8 mouse cellular contexts compared by ENCODE assay signal in the genomic region with DNA sequence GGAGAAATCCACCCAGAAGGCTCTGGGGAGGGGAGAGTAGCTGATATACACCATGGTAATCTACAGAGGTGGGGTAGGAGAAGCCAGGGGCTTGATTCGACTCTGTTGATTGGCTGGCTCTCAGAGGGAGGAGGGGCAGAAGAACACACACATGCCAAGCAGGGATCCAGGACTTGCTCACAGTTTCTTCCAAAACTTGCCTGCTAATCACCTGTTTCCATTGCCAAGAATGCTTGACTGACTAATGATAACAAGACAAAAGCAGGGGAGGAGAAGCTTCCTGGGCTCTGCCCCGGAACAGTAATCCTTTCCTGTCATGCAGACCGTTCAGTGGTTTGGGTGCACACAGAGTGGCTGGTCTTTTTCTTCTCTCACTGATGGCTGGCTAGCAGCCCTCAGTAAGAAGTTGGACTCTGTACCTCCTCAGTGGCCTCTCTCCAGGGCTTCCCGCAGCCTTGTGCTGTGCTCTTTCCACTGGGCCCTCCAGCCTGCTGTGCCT.
DNase-seq lines count a peak whose midpoint lies in the region; ATAC-seq and TF ChIP-seq lines count a peak whose summit lies in the region.

No protein-coding gene starts in this region.

- no peak for TF ChIP-seq EP300 in heart, postnatal 0 days (IDR thresholded peaks at IDR 0.05; ENCODE audit: low read depth)

- no peak for TF ChIP-seq CTCF in heart, postnatal 0 days (IDR thresholded peaks at IDR 0.05; ENCODE audit: low read depth)
- TF ChIP-seq CTCF in thymus, adult 2 months (IDR thresholded peaks at IDR 0.05; ENCODE audit: borderline replicate concordance, control insufficient read depth, extremely low read depth, insufficient read depth, low read length, poor library complexity): no peak

- no peak overlapping the region for H3K4me3 ChIP-seq in embryonic facial prominence, embryonic 10.5 days
- no peak overlapping the region for H3K4me3 ChIP-seq in heart, postnatal 0 days (ENCODE audit: low read depth, low read length)
- no peak overlapping the region for H3K4me3 ChIP-seq in thymus, adult 2 months (ENCODE audit: control insufficient read depth, insufficient read depth, low read length)

- peak; percentile 18 for DNase-seq in adrenal gland, postnatal 10 days
- DNase-seq in adrenal gland, postnatal 25 days: no peak
- no peak for DNase-seq in embryonic facial prominence, embryonic 10.5 days (ENCODE audit: low spot score)
- DNase-seq in heart, postnatal 0 days (ENCODE audit: low spot score): peak; percentile 73
- peak; percentile 65 to 82 for DNase-seq in kidney, postnatal 25 days
- no peak for DNase-seq in layer of hippocampus, postnatal 14 days (ENCODE audit: low spot score in 2 of 2)
- DNase-seq in thymus, adult 2 months: no peak

- peak overlapping the region; percentile 58 for H3K27ac ChIP-seq in embryonic facial prominence, embryonic 10.5 days (replicated peaks)
- peak overlapping the region; percentile 72 for H3K27ac ChIP-seq in heart, postnatal 0 days (ENCODE audit: low read depth)
- H3K27ac ChIP-seq in thymus, adult 2 months (ENCODE audit: control insufficient read depth, insufficient read depth, low read length): no peak overlapping the region; the same call in 1 of the 2 replicates

- peak; percentile 61 for ATAC-seq in heart, postnatal 0 days (ENCODE audit: insufficient read depth, low read depth)
- no peak for ATAC-seq in erythroblast, adult 5-6 weeks (replicated peaks; ENCODE audit: low FRiP score, poor library complexity, severe bottlenecking)

- H3K4me1 ChIP-seq in embryonic facial prominence, embryonic 10.5 days: peaks cover 29% of the 10 kb centered on the region
- peaks cover 30% of the 10 kb centered on the region for H3K4me1 ChIP-seq in heart, postnatal 0 days (ENCODE audit: control insufficient read depth, insufficient read depth)
- H3K4me1 ChIP-seq in thymus, adult 2 months (replicated peaks; ENCODE audit: control insufficient read depth, insufficient read depth, low read length): no peaks in the 10 kb centered on the region

- 0 out of 2 replicates have a peak overlapping the region, but pooled peaks have one; percentile 16 for H3K9ac ChIP-seq in heart, postnatal 0 days (replicated peaks; ENCODE audit: low read depth, low read length)

- no peak overlapping the region; the same call in 1 of the 2 replicates for H3K4me2 ChIP-seq in heart, postnatal 0 days (ENCODE audit: low read depth, low read length)

- H3K36me3 ChIP-seq in embryonic facial prominence, embryonic 10.5 days (replicated peaks): no peaks in the 10 kb centered on the region
- no peaks in the 10 kb centered on the region for H3K36me3 ChIP-seq in heart, postnatal 0 days (replicated peaks; ENCODE audit: control insufficient read depth, insufficient read depth, low read length)
- no peaks in the 10 kb centered on the region for H3K36me3 ChIP-seq in thymus, adult 2 months (ENCODE audit: control insufficient read depth, insufficient read depth, low read length)

- H3K27me3 ChIP-seq in embryonic facial prominence, embryonic 10.5 days (replicated peaks; ENCODE audit: low read depth, poor library complexity, severe bottlenecking): no peaks in the 10 kb centered on the region
- H3K27me3 ChIP-seq in heart, postnatal 0 days (ENCODE audit: control insufficient read depth, insufficient read depth, low read length): no peaks in the 10 kb centered on the region
- no peaks in the 10 kb centered on the region for H3K27me3 ChIP-seq in thymus, adult 2 months (ENCODE audit: control insufficient read depth, insufficient read depth, low read length)

- no peak for TF ChIP-seq POLR2A in thymus, adult 2 months (IDR thresholded peaks at IDR 0.05; ENCODE audit: control insufficient read depth, extremely low read depth, insufficient read depth, low read length, poor library complexity)

- 45% methylated on average over 4 of the region's 4 CpGs for WGBS in embryonic facial prominence, embryonic 10.5 days
- WGBS in heart, postnatal 0 days: 5% methylated on average over 4 of the region's 4 CpGs
- 66% methylated on average over 4 of the region's 4 CpGs for WGBS in thymus, adult 2 months

- H3K9me3 ChIP-seq in embryonic facial prominence, embryonic 10.5 days: no peaks in the 10 kb centered on the region
- H3K9me3 ChIP-seq in heart, postnatal 0 days (replicated peaks; ENCODE audit: control insufficient read depth, low read length): no peaks in the 10 kb centered on the region

Comparison
In these comparisons a context has a peak if more than half of its experiments do, and no peak if none do; other contexts are left out.
1. DNase-seq: peak in adrenal gland, postnatal 10 days (single experiment), heart, postnatal 0 days (single experiment) and kidney, postnatal 25 days (2 of 2); none in adrenal gland, postnatal 25 days (single experiment), embryonic facial prominence, embryonic 10.5 days (single experiment), layer of hippocampus, postnatal 14 days (0 of 2) and thymus, adult 2 months (single experiment).